Mouse (Mus musculus): ENCODE results near the gene Hist1h1c.
"Not testable (repeated sequence)": the region's sequence is repeated elsewhere in the genome, so short reads cannot be mapped to it uniquely, and the experiment has no call there.

Gene Hist1h1c

GRCm38 (mm10) chr13:23738677-23739068 is at the start of gene Hist1h1c:
Gene Hist1h1c (plus strand): TSS chr13:23738808.
- peak; percentile 89 to 92 for DNase-seq

- DNase-seq = no peak
These were observed 49.7 kb upstream of the Hist1h1c start for GRCm38 (mm10) chr13:23688956-23689355.

- DNase-seq = no peak
These were observed 49.1 kb upstream of the Hist1h1c start for GRCm38 (mm10) chr13:23689459-23689858.

DNA sequence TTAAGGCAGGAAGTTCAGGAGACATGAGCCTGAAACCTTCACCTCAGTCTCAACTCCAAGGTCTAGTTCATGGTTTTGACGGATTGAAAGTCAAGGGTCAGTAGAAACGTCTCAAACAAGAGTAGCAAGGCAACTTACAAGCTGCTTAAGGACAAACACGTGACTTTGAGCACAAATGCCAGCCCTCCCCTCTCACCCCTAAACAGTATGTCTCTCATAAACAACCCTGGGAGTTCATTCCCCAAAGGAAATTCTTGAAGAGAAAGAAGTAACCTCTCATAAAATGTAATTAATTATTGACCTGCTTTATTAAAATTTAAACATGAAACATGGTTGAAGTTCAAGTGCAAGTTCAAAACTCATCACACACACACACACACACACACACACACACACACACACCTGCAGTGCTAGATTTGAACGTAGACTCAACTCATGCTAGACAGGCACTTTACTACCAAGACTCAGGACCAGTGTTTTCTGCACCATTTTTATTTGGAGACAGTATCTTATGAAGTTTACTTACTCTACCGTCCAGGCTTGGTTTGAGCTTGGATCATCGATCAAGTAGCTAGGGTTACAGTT is 44.7 kb upstream of the Hist1h1c start:
- DNase-seq = peak; percentile 77 to 87

DNA sequence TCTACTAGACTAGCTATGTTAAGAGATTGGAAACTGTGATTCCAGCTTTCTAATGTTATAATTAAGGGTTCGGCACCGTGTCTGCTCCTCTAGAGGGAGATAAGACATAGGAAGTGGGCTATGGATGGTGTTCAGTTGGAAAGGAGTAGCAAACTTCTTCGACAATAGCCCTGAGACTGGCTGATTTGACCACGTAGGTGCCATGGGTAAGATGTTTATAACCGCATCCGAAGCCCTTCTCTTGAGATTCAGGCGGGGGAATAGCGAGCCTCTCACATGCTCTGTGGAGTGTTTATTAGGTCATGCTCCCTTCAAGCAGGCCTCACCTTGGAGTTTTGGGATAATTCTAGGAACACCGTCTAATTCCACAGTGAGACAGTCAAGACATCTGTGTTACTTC is 43.7 kb upstream of the Hist1h1c start:
- no peak for DNase-seq

- no peak for DNase-seq
These were observed 43.1 kb upstream of the Hist1h1c start, which contains the start of gene Hist1h1t for GRCm38 (mm10) chr13:23695514-23695913. Gene Hist1h1t (plus strand): TSS chr13:23695814.

- DNase-seq = no peak
These were observed 42.5 kb upstream of the Hist1h1c start for GRCm38 (mm10) chr13:23696061-23696474.

GRCm38 (mm10) chr13:23697491-23698299 is 40.9 kb upstream of the Hist1h1c start:
- DNase-seq = peak; percentile 46 to 54

- peak; percentile 98 to 99 for DNase-seq
These were observed 40.3 kb upstream of the Hist1h1c start, which contains the start of gene Hist1h4c for GRCm38 (mm10) chr13:23698300-23698693. Gene Hist1h4c (minus strand): TSS chr13:23698454.

DNA sequence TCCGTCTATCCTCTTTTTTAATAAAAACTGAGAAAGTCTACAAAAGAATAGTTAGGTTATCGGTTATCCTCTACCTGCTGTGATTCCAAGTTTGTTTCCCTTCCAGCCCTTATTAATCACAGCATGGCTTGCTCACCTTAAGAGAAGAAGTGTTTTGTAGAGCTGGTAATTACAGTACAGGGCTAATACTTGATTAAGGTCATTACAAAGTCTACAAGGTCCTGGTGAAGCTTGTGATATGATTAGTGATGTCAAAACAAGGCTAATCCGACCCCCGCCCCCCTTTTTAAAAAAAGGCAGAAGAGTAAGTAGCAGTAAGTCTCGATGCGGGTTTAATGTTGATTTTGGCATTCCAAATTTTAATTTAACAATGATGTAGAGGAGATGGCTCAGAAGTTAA is 39.6 kb upstream of the Hist1h1c start:
- no peak for DNase-seq

DNA sequence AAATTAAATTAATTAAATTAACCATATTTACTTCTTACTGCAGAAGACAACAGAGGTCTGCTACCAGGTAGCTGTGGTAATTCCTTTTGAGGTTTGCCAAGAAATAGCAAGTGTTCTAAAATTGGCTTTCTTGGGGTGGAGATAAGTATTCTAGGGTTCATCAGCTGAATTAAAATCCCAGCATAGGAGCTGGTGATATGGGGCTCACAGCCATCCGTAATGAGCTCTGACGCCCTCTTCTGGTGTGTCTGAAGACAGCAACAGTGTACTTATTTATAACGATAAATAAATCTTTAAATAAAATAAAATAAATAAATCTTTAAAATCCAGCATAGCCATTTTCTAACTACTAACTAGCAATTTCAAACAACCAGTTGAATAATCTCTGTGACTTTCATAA is 38.8 kb upstream of the Hist1h1c start:
- DNase-seq = no peak

DNA sequence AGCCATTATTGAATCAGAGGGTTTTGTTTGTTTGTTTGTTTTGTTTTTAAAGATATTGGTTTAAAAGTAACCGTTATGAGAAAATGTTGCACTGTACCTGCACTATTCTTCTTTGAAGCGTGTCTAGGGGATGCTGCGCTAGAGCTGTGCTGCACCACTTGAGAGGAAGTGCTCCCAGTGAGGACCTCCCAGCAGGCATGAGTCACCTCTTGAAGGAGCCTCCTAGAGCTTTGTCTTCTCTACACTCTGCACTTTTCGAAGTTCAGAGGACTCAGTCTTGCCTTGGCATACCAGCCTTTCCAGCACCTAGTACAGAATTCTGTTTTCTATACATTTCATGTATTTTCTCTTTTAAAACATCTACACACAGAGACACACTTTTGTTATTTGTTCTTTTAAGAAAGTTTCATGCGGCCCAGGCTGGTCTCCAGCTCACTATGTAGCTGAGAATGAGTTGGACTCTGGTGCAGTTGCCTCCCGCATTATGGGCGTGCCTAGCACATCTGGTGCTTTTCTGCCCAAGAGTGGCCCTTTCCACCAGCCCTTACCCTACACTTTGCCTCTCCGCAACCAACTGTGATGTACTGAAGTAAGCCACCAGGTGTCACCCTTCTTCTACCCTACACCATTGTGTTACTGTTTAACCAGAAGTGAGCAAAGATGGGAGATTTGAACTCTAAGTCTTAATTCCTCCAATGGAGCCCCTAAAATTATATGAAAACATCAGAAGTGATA is 37.7 kb upstream of the Hist1h1c start:
- DNase-seq = peak; percentile 76 to 84

- DNase-seq = no peak
These were observed 36.4 kb upstream of the Hist1h1c start for GRCm38 (mm10) chr13:23702220-23702619.

GRCm38 (mm10) chr13:23702801-23703200 is 35.8 kb upstream of the Hist1h1c start:
- DNase-seq = not testable (repeated sequence)

- peak in 1 of 2 experiments; percentile 0 for DNase-seq
These were observed 32.8 kb upstream of the Hist1h1c start for GRCm38 (mm10) chr13:23705751-23706356.

DNA sequence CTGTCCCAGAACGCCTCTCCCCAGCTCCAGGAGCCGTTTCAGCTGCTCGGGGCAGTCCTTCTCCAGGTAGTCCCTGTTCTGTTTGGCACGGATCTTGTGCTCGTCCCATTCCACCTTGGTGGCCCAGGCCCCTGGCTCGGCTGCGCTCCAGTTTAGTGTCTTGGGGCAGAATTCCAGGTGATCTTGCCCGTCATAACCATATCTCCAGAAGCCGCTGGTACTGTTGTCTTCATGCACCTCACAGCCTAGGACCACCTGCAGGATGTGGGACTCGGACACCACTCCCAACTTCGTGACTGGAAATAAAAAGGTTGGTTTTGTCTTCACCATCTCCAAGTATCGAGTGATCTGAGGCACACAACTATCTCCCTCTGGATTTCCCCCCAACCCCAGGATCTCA is 31.8 kb upstream of the Hist1h1c start:
- DNase-seq = peak in 1 of 2 experiments; percentile 0

DNA sequence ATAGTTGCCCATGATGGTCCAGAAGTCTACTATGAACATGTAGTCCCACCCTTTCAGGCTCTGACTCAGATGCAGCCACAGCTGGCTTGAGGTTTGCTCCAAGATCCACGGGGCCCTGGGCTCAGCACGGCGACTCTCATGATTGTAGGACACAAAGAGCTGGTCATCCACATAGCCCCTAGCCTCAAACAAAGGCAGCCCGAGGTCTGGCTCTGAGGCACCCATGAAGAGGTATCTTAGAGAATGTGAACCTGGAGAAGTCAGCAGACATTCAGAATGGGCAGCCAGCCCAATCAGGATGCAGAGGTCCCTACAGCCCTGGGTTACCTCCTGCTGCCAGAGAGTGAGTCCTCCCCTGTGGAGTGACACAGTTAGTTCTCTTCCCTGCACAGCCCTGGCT is 30.6 kb upstream of the Hist1h1c start:
- peak in 1 of 2 experiments; percentile 1 for DNase-seq

GRCm38 (mm10) chr13:23708654-23709053 is 30.0 kb upstream of the Hist1h1c start:
- DNase-seq = peak in 1 of 2 experiments; percentile 0

DNA sequence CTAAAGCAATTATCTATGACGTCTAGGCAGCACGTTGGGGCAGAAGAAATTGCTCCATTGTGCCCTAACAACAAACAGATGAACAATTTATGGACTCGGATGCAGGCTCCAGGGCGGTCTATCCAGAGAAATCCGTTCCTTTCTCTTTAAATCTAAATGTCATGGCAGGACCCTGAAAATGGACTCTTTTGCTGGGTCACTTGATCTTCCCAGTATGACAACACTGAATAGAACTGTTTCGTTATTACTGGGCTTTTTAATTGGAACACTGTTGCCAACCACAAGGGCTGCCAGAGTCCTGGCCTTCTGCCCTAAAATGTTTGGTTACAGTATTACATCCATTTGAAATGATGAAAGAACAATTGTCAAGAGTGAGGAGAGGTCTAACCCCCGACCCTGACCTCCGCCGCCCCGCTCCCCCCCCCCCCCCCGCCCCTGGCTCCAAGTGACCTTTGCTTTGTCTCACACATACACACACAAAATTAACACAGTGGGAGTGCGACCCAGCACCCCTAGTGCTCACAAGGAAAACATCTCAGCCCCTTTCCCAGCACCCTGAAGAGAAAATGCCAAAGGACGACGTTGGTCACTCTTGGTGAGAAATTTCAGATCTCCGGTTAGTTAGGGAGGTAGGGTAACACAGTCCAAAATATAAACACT is 28.8 kb upstream of the Hist1h1c start:
- DNase-seq = peak in 1 of 2 experiments; percentile 12

DNA sequence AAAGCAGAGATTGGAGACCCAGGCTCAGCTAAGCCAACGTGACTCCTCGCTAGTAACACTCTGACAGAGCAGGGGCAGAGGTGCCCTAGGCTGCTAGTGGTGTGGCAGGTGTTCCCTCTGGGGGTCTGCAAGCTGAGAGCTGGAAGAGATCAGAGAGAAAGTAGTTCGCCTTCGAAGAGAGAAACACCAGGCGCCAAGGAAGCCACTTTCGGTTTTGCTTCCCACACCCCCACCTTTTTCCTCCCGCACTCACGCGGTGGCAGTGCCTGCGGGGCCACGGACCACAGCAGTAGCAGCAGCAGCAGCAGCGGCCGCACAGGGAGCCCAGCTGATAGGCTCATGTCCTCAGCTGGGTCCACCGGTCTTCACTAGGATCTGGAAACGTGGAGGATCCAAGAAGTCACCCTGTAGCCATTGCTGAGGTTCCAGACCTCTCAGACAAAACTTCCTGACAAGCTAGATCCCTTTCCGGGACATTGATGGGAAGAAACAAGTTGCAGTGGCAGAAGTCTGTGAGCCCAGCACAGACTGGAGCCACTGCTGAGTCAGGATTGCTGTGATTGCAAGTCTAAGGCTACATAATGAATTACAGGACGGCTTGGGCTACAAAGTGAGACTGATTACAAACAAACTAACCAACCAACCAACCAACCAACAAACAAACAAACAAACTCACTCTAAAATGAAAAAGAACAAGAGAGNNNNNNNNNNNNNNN is 28.1 kb upstream of the Hist1h1c start, which contains the start of gene Hfe:
Gene Hfe, minus strand, starts transcription at position 481 of the 716 bp plus-strand sequence.
- DNase-seq = peak in 1 of 2 experiments; percentile 52

- DNase-seq = peak in 1 of 2 experiments; percentile 0
These were observed 22.2 kb upstream of the Hist1h1c start for GRCm38 (mm10) chr13:23716261-23717042.

Measured in kidney, adult 8-10 months (tissue).